Mouse (Mus musculus) stomach, postnatal 0 days (tissue): Measurements from ENCODE around the gene Commd2.

Source experiments
- CTCF ChIP-seq: IDR thresholded peaks from 2 replicates; pipeline ENCODE4 v1.5.1; 2016; ENCODE audit warnings: antibody characterized with exemption, low read depth, mild to moderate bottlenecking, moderate library complexity
- EP300 ChIP-seq: optimal IDR thresholded peaks from 2 replicates; pipeline ENCODE3; 2016; ENCODE audit warnings: antibody characterized with exemption

DNA sequence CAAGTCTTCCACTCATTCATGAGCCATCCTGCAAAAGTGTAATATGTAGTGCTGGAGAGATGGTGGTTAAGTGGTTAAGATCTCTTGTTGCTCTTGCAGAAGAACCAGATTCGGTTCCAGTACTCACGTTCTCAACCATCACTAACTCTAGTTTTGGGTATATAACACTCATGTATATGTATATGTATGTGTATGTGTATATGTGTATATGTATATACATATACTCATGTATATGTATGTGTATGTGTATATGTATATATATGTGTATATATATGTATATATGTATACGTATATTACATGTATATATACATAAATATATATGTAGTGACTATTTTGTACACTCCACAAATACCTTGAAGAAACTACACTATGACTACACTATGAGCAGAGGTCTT, 347 bp upstream of the Commd2 start:
- TF ChIP-seq CTCF, result no peak
- TF ChIP-seq EP300, result no peak
